In genomic region chr4:41464345-41465286, GRCm38 (mm10) we compare ENCODE assay signal across 8 mouse cellular contexts. TPM values are rescaled to one million over a fixed set of nuclear protein-coding genes. Genes with fewer than 3 reads are reported as not detected.
DNase-seq lines count a peak whose midpoint lies in the region; ATAC-seq lines count a peak whose summit lies in the region.

Gene Kif24, minus strand, starts transcription at chr4:41464887.
Gene Nudt2, plus strand, starts transcription at chr4:41465151.

- no peaks in the 10 kb centered on the region for H3K27me3 ChIP-seq in hindbrain, embryonic 11.5 days (ENCODE audit: control insufficient read depth, insufficient read depth, low read length)

- peak within 1 kb of the TSS; percentile 64 for H3K4me2 ChIP-seq in hindbrain, embryonic 11.5 days (replicated peaks; ENCODE audit: low read depth, low read length)

- peak; percentile 100 for DNase-seq in Muller cell, postnatal 12 days (ENCODE audit: inconsistent ontology term)
- DNase-seq in cerebellum, adult 9-11 months, result peak; percentile 99
- DNase-seq in frontal cortex, adult 2 months (ENCODE audit: extremely low spot score in 1 of 2, low spot score in 1 of 2), result peak; percentile 98 to 99
- DNase-seq in hindbrain, embryonic 11.5 days (ENCODE audit: low spot score), result peak; percentile 98
- DNase-seq in layer of hippocampus, postnatal 10 days (ENCODE audit: low spot score in 2 of 2), result peak; percentile 95 to 96
- DNase-seq in lung, postnatal 10 days, result peak; percentile 100
- DNase-seq in ovary, postnatal 36 days (ENCODE audit: low spot score), result peak; percentile 95
- DNase-seq in thymus, postnatal 25 days, result peak; percentile 97

- H3K36me3 ChIP-seq in hindbrain, embryonic 11.5 days (ENCODE audit: control insufficient read depth, insufficient read depth, low read length), result no peaks in the 10 kb centered on the region

- no peaks in the 10 kb centered on the region for H3K9me3 ChIP-seq in hindbrain, embryonic 11.5 days (ENCODE audit: control insufficient read depth, low read length)

- ATAC-seq in hindbrain, embryonic 11.5 days (ENCODE audit: low FRiP score), result peak; percentile 98

- H3K4me3 ChIP-seq in hindbrain, embryonic 11.5 days (ENCODE audit: low read depth, low read length), result peak within 1 kb of the TSS; percentile 65

- 0 out of 2 replicates have a peak, but pooled peaks cover 2% of the 10 kb centered on the region for H3K4me1 ChIP-seq in hindbrain, embryonic 11.5 days (replicated peaks; ENCODE audit: control insufficient read depth, insufficient read depth, low read length)

- H3K27ac ChIP-seq in hindbrain, embryonic 11.5 days (ENCODE audit: low read depth, low read length), result peak within 1 kb of the TSS; percentile 36

- peak within 1 kb of the TSS; percentile 64 for H3K9ac ChIP-seq in hindbrain, embryonic 11.5 days (ENCODE audit: low read depth, low read length)

- WGBS in hindbrain, embryonic 11.5 days, result under 1% methylated on average over 70 of the region's 70 CpGs

RNA-seq across cellular contexts. Expression of gene Kif24, which starts in this region (rescaled TPM):
- polyA plus RNA-seq in frontal cortex, adult 2 months (2012; rRNA removed), result 0.71 and 0.90 TPM in 2 replicates
- 10.4 and 11.9 TPM in 2 replicates for polyA plus RNA-seq in hindbrain, embryonic 11.5 days (2014; fragmentation: Nextera tagmentation; extraction: Ambion mirVana)
- 1 to 10 TPM; 2.0 to 2.3 TPM for total RNA-seq in layer of hippocampus, postnatal 10 days (2021)

RNA-seq across cellular contexts. Expression of gene Nudt2, which starts in this region (rescaled TPM):
- polyA plus RNA-seq in frontal cortex, adult 2 months (2012; rRNA removed), result 39.5 and 42.0 TPM in 2 replicates
- polyA plus RNA-seq in hindbrain, embryonic 11.5 days (2014; fragmentation: Nextera tagmentation; extraction: Ambion mirVana), result 67.7 and 70.3 TPM in 2 replicates
- total RNA-seq in layer of hippocampus, postnatal 10 days (2021), result 10 to 100 TPM; 33.9 to 36.0 TPM

Comparison
In these comparisons a context has a peak if more than half of its experiments do, and no peak if none do; other contexts are left out.
1. Peak in every context shown above with its lines: DNase-seq, ATAC-seq, H3K4me3 ChIP-seq and H3K27ac ChIP-seq.